Mouse (Mus musculus) intestine, embryonic 14.5 days (tissue): ENCODE measurements around the gene Gpatch8. TPM values are rescaled to one million over a fixed set of nuclear protein-coding genes. Genes with fewer than 3 reads are reported as not detected.

Experiments
- ATAC-seq: fragments of 200-750 bp; cut with Nextera tagmentation; replicated peaks from 2 replicates; pipeline ENCODE4 v1.8.0; 2017; ENCODE audit warnings: low read depth, moderate number of reproducible peaks, moderate TSS enrichment, moderate library complexity; ENCODE audit not compliant: low FRiP score, low TSS enrichment
- DNase-seq: peaks from one replicate; pipeline ENCODE4 v3.0.0-alpha.2; 2018; ENCODE audit warnings: low spot score
- H3K27ac ChIP-seq: fragments of 300-500 bp; sonication (generic); 2 replicates; pipeline ENCODE4 v1.5.1; 2014; ENCODE audit warnings: low read depth, mild to moderate bottlenecking, control low read depth
- H3K27me3 ChIP-seq: fragments of 300-500 bp; sonication (generic); replicated peaks from 2 replicates; pipeline ENCODE4 v1.6.1; 2014; ENCODE audit warnings: low read length, control low read depth; ENCODE audit not compliant: control insufficient read depth, insufficient read depth
- H3K36me3 ChIP-seq: fragments of 300-500 bp; sonication (generic); 2 replicates; pipeline ENCODE4 v1.6.1; 2014; ENCODE audit warnings: low read length, control low read depth; ENCODE audit not compliant: control insufficient read depth, insufficient read depth
- H3K4me1 ChIP-seq: fragments of 300-500 bp; sonication (generic); replicated peaks from 2 replicates; pipeline ENCODE4 v1.6.1; 2014; ENCODE audit warnings: low read length, control low read depth, mixed read lengths; ENCODE audit not compliant: control insufficient read depth, insufficient read depth
- H3K4me2 ChIP-seq: fragments of 300-500 bp; sonication (generic); 2 replicates; pipeline ENCODE4 v1.6.1; 2014; ENCODE audit warnings: low read length
- H3K4me3 ChIP-seq: fragments of 300-500 bp; sonication (generic); 2 replicates; pipeline ENCODE4 v1.5.1; 2014; ENCODE audit warnings: low read depth, low read length, control low read depth, mixed read lengths
- H3K9ac ChIP-seq: fragments of 300-500 bp; sonication (generic); 2 replicates; pipeline ENCODE4 v1.6.1; 2014; ENCODE audit warnings: mild to moderate bottlenecking, low read length
- H3K9me3 ChIP-seq: fragments of 300-500 bp; sonication (generic); 2 replicates; pipeline ENCODE4 v1.6.1; 2016; ENCODE audit warnings: low read length, control low read depth; ENCODE audit not compliant: control insufficient read depth
- WGBS: fragments of 180-500 bp; shearing (Covaris S2); extraction: QIAGEN DNeasy Blood & Tissue Kit; methylation state at CpG from one replicate; pipeline ENCODE4 v1.1.7; 2014; 5-methylcytosine and 5-hydroxymethylcytosine counted together
- polyA plus RNA-seq: library from polyadenylated mRNA; unstranded; fragments of >200 nt; fragmentation: Nextera tagmentation; extraction: Ambion mirVana; gene quantifications from 2 replicates; pipeline ENCODE4 v1.2.1, GENCODE M21; 2014

Gpatch8 gene
- polyA plus RNA-seq, 1 experiment from 2014 or later, result 40.1 TPM

GRCm38 (mm10) chr11:102576050-102576754, 20.0 kb upstream of the Gpatch8 start:
- no peak for DNase-seq
- no peak overlapping the region for H3K27ac ChIP-seq
- no peak overlapping the region for H3K4me2 ChIP-seq
- no peaks in the 10 kb centered on the region for H3K9me3 ChIP-seq
- no peak overlapping the region for H3K9ac ChIP-seq
- H3K27me3 ChIP-seq, result no peaks in the 10 kb centered on the region
- WGBS, result 36% methylated on average over 13 of the region's 13 CpGs
- no peaks in the 10 kb centered on the region for H3K36me3 ChIP-seq
- peaks cover 16% of the 10 kb centered on the region; the same call in 1 of the 2 replicates for H3K4me1 ChIP-seq
- no peak for ATAC-seq
- H3K4me3 ChIP-seq, result no peak overlapping the region

- H3K4me2 ChIP-seq, result no peak overlapping the region
- no peaks in the 10 kb centered on the region for H3K36me3 ChIP-seq
- H3K27ac ChIP-seq, result no peak overlapping the region
- H3K4me3 ChIP-seq, result no peak overlapping the region
- no peak overlapping the region for H3K9ac ChIP-seq
- H3K9me3 ChIP-seq, result no peaks in the 10 kb centered on the region
- H3K27me3 ChIP-seq, result no peaks in the 10 kb centered on the region
- DNase-seq, result no peak
- 80% methylated on average over 1 of the region's 1 CpGs for WGBS
- H3K4me1 ChIP-seq, result peaks cover 12% of the 10 kb centered on the region; the same call in 1 of the 2 replicates
- ATAC-seq, result no peak
These were observed 18.8 kb upstream of the Gpatch8 start for GRCm38 (mm10) chr11:102575034-102575433.

GRCm38 (mm10) chr11:102572866-102573663, 16.9 kb upstream of the Gpatch8 start:
- peak overlapping the region; percentile 51 for H3K9ac ChIP-seq
- WGBS, result 13% methylated on average over 18 of the region's 18 CpGs
- peaks cover 5% of the 10 kb centered on the region; the same call in 1 of the 2 replicates for H3K4me1 ChIP-seq
- no peak overlapping the region for H3K27ac ChIP-seq
- H3K27me3 ChIP-seq, result no peaks in the 10 kb centered on the region
- H3K36me3 ChIP-seq, result no peaks in the 10 kb centered on the region
- DNase-seq (peak; percentile 99), ATAC-seq (peak; percentile 63; the same call in 1 of the 2 replicates)
- H3K9me3 ChIP-seq, result no peaks in the 10 kb centered on the region
- peak overlapping the region; percentile 65 for H3K4me2 ChIP-seq
- H3K4me3 ChIP-seq, result peak overlapping the region; percentile 34

- H3K4me1 ChIP-seq, result 0 out of 2 replicates have a peak, but pooled peaks cover 4% of the 10 kb centered on the region
- WGBS, result 70% methylated on average over 7 of the region's 7 CpGs
These were observed 12.7 kb upstream of the Gpatch8 start for GRCm38 (mm10) chr11:102568756-102569377.

GRCm38 (mm10) chr11:102568191-102568590, 12.0 kb upstream of the Gpatch8 start:
- Histone ChIP-seq H3K9ac (no peak overlapping the region), H3K9me3 (no peaks in the 10 kb centered on the region), H3K27ac (no peak overlapping the region), H3K27me3 (no peaks in the 10 kb centered on the region), H3K4me2 (no peak overlapping the region), H3K4me3 (no peak overlapping the region), H3K36me3 (no peaks in the 10 kb centered on the region), H3K4me1 (0 out of 2 replicates have a peak, but pooled peaks cover under 1% of the 10 kb centered on the region)
- 78% methylated on average over 12 of the region's 12 CpGs for WGBS
- no peak for ATAC-seq
- no peak for DNase-seq

More at GRCm38 (mm10) chr11:102568756-102569377, 12.7 kb upstream of the Gpatch8 start:
- H3K4me3 ChIP-seq, result no peak overlapping the region
- H3K27ac ChIP-seq, result no peak overlapping the region
- no peak overlapping the region for H3K9ac ChIP-seq
- no peak overlapping the region for H3K4me2 ChIP-seq
- no peaks in the 10 kb centered on the region for H3K9me3 ChIP-seq
- H3K27me3 ChIP-seq, result no peaks in the 10 kb centered on the region
- DNase-seq (no peak), ATAC-seq (no peak)
- H3K36me3 ChIP-seq, result no peaks in the 10 kb centered on the region

- H3K4me1 ChIP-seq, result no peaks in the 10 kb centered on the region
- WGBS, result 97% methylated on average over 15 of the region's 15 CpGs
- no peak for DNase-seq
- H3K4me2 ChIP-seq, result no peak overlapping the region
- H3K27me3 ChIP-seq, result no peaks in the 10 kb centered on the region
- H3K9ac ChIP-seq, result no peak overlapping the region
- H3K4me3 ChIP-seq, result no peak overlapping the region
- H3K27ac ChIP-seq, result no peak overlapping the region
- no peak for ATAC-seq
- H3K36me3 ChIP-seq, result no peaks in the 10 kb centered on the region
- no peaks in the 10 kb centered on the region for H3K9me3 ChIP-seq
These were observed 11.5 kb upstream of the Gpatch8 start for GRCm38 (mm10) chr11:102567723-102568122.

- no peaks in the 10 kb centered on the region for H3K36me3 ChIP-seq
- H3K4me3 ChIP-seq, result no peak overlapping the region
- no peaks in the 10 kb centered on the region for H3K4me1 ChIP-seq
- DNase-seq (no peak), ATAC-seq (no peak)
- H3K27ac ChIP-seq, result no peak overlapping the region
- H3K9me3 ChIP-seq, result no peaks in the 10 kb centered on the region
- 90% methylated on average over 6 of the region's 6 CpGs for WGBS
- H3K9ac ChIP-seq, result no peak overlapping the region
- H3K4me2 ChIP-seq, result no peak overlapping the region
- no peaks in the 10 kb centered on the region for H3K27me3 ChIP-seq
These were observed 11.0 kb upstream of the Gpatch8 start for GRCm38 (mm10) chr11:102567157-102567556.

GRCm38 (mm10) chr11:102566290-102566689, 10.1 kb upstream of the Gpatch8 start:
- no peaks in the 10 kb centered on the region for H3K36me3 ChIP-seq
- no peaks in the 10 kb centered on the region for H3K4me1 ChIP-seq
- H3K27ac ChIP-seq, result no peak overlapping the region
- H3K4me3 ChIP-seq, result no peak overlapping the region
- H3K27me3 ChIP-seq, result no peaks in the 10 kb centered on the region
- no peaks in the 10 kb centered on the region for H3K9me3 ChIP-seq
- 96% methylated on average over 1 of the region's 1 CpGs for WGBS
- ATAC-seq (no peak), DNase-seq (no peak)
- no peak overlapping the region for H3K9ac ChIP-seq
- H3K4me2 ChIP-seq, result no peak overlapping the region
